Mouse (Mus musculus): ENCODE data around the gene Drc3.
A peak's percentile ranks its signal among the peaks of the same experiment; 100 is the strongest.
"Not testable (repeated sequence)": the region's sequence is repeated elsewhere in the genome, so short reads cannot be mapped to it uniquely, and the experiment has no call there.

The Drc3 gene

GRCm38 (mm10) chr11:60397172-60397571 is 44.0 kb downstream of the Drc3 start:
- DNase-seq: no peak

- no peak for DNase-seq
These were observed 53.5 kb downstream of the Drc3 start for GRCm38 (mm10) chr11:60406606-60407005.

GRCm38 (mm10) chr11:60412173-60412572 is 59.0 kb downstream of the Drc3 start:
- DNase-seq: peak; percentile 75

- no peak for DNase-seq
These were observed 59.8 kb downstream of the Drc3 start for GRCm38 (mm10) chr11:60412921-60413320.

- DNase-seq: no peak
These were observed 63.4 kb downstream of the Drc3 start for GRCm38 (mm10) chr11:60416590-60416962.

GRCm38 (mm10) chr11:60416963-60417716 is 64.0 kb downstream of the Drc3 start, which contains the start of gene Gid4:
Gene Gid4, plus strand, starts transcription at chr11:60417145.
- DNase-seq: peak; percentile 99

GRCm38 (mm10) chr11:60417717-60418472 is 64.8 kb downstream of the Drc3 start, which contains the start of gene Atpaf2:
Gene Atpaf2, minus strand, starts transcription at chr11:60418457.
- no peak for DNase-seq

GRCm38 (mm10) chr11:60418473-60418803 is 65.3 kb downstream of the Drc3 start:
- DNase-seq: peak; percentile 38

GRCm38 (mm10) chr11:60422046-60422668 is 69.0 kb downstream of the Drc3 start:
- peak; percentile 13 for DNase-seq

GRCm38 (mm10) chr11:60423006-60423405 is 69.9 kb downstream of the Drc3 start:
- DNase-seq: no peak

GRCm38 (mm10) chr11:60426417-60426816 is 73.3 kb downstream of the Drc3 start:
- no peak for DNase-seq

- no peak for DNase-seq
These were observed 74.5 kb downstream of the Drc3 start for GRCm38 (mm10) chr11:60427628-60428027.

- no peak for DNase-seq
These were observed 80.4 kb downstream of the Drc3 start for GRCm38 (mm10) chr11:60433501-60433900.

- no peak for DNase-seq
These were observed 82.0 kb downstream of the Drc3 start for GRCm38 (mm10) chr11:60435133-60435532.

GRCm38 (mm10) chr11:60436618-60437017 is 83.5 kb downstream of the Drc3 start:
- no peak for DNase-seq

GRCm38 (mm10) chr11:60439621-60440020 is 86.5 kb downstream of the Drc3 start:
- DNase-seq: not testable (repeated sequence)

GRCm38 (mm10) chr11:60440176-60440575 is 87.0 kb downstream of the Drc3 start:
- no peak for DNase-seq

GRCm38 (mm10) chr11:60442896-60443295 is 89.8 kb downstream of the Drc3 start:
- no peak for DNase-seq

Data from thymus, postnatal 14 days (tissue).